Mouse (Mus musculus) heart, embryonic 13.5 days (tissue): ENCODE data around the gene Ccdc148. TPM values are rescaled to one million over a fixed set of nuclear protein-coding genes. Genes with fewer than 3 reads are reported as not detected.

Source experiments
- ATAC-seq: fragments of 200-750 bp; cut with Nextera tagmentation; 2 replicates; pipeline ENCODE4 v1.8.0; 2017; ENCODE audit warnings: moderate TSS enrichment; ENCODE audit not compliant: insufficient number of reproducible peaks, low FRiP score, low TSS enrichment; ENCODE audit errors: extremely low read depth
- H3K27ac ChIP-seq: fragments of 300-500 bp; sonication (generic); replicated peaks from 2 replicates; pipeline ENCODE4 v1.5.1; 2015; ENCODE audit warnings: moderate library complexity, mild to moderate bottlenecking, inconsistent platforms
- H3K27me3 ChIP-seq: fragments of 300-500 bp; sonication (generic); replicated peaks from 2 replicates; pipeline ENCODE4 v1.6.1; 2015; ENCODE audit warnings: mild to moderate bottlenecking, inconsistent platforms
- H3K36me3 ChIP-seq: fragments of 300-500 bp; sonication (generic); 2 replicates; pipeline ENCODE4 v1.6.1; 2015; ENCODE audit warnings: mild to moderate bottlenecking, inconsistent platforms
- H3K4me1 ChIP-seq: fragments of 300-500 bp; sonication (generic); 2 replicates; pipeline ENCODE4 v1.6.1; 2015; ENCODE audit warnings: inconsistent platforms
- H3K4me2 ChIP-seq: fragments of 300-500 bp; sonication (generic); 2 replicates; pipeline ENCODE4 v1.6.1; 2015; ENCODE audit warnings: inconsistent platforms, mild to moderate bottlenecking, moderate library complexity
- H3K4me3 ChIP-seq: fragments of 300-500 bp; sonication (generic); 2 replicates; pipeline ENCODE4 v1.5.1; 2015; ENCODE audit warnings: moderate library complexity, mild to moderate bottlenecking, inconsistent platforms
- H3K9ac ChIP-seq: fragments of 300-500 bp; sonication (generic); 2 replicates; pipeline ENCODE4 v1.6.1; 2015; ENCODE audit warnings: inconsistent platforms, mild to moderate bottlenecking, moderate library complexity
- H3K9me3 ChIP-seq: fragments of 300-500 bp; sonication (generic); 2 replicates; pipeline ENCODE4 v1.6.1; 2016; ENCODE audit warnings: inconsistent platforms
- WGBS: fragments of 180-500 bp; shearing (Covaris S2); methylation state at CpG from one replicate; pipeline ENCODE4 v1.1.7; 2015; ENCODE audit warnings: mixed read lengths; 5-methylcytosine and 5-hydroxymethylcytosine counted together
- polyA plus RNA-seq: library from polyadenylated mRNA; unstranded; fragments of >200 nt; fragmentation: Nextera tagmentation; extraction: Ambion mirVana; gene quantifications from 2 replicates; pipeline ENCODE4 v1.2.1, GENCODE M21; 2015

Ccdc148 gene
- polyA plus RNA-seq, 1 experiment from 2014 or later = 0.88 TPM

DNA sequence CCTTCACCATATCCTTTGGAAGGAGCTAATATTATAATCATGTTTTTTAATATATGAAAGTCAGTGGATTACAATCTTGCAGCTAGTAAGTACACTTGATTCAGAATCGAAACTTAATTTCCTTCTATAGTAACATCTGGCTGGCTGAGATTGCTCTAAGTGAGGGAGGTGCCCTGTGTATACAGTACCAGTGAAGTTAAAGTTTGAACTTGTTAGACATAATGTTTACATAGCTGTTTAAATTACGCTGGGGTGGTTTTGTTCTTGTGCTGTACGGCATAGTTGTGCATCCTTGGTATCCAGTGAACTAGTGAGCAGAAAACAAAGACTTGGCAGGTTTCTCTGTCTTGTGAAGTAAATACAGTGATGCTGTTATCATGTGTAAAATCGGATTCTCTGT lies 18.5 kb upstream of the Ccdc148 start:
- H3K9me3 ChIP-seq = no peaks in the 10 kb centered on the region
- ATAC-seq = no peak

DNA sequence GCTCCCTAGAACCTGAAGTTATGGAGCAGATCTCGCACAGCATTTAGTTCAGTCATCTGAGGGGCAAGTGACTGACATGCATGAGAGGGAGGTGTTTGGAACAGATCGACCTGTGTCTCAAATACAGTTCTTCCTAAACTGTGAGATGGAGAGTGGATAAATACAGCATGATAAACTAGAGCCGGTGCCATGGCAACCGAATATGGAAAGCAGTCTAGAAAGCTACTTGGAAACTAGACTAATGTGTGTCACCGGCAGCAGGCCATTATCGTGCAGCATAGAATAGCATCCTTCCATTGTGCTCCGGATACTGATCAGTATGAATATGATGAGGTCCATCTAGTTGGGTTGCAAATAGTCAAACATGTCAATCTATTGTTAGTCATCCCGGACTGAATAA lies 17.7 kb upstream of the Ccdc148 start:
- H3K4me3 ChIP-seq = no peak overlapping the region
- no peaks in the 10 kb centered on the region; the same call in 1 of the 2 replicates for H3K36me3 ChIP-seq
- 86% methylated on average over 8 of the region's 8 CpGs for WGBS
- no peak overlapping the region for H3K9ac ChIP-seq
- no peaks in the 10 kb centered on the region for H3K27me3 ChIP-seq
- H3K4me2 ChIP-seq = no peak overlapping the region
- no peak overlapping the region for H3K27ac ChIP-seq
- no peak for ATAC-seq
- H3K9me3 ChIP-seq = no peaks in the 10 kb centered on the region
- H3K4me1 ChIP-seq = peaks cover 44% of the 10 kb centered on the region

More for the DNA sequence above, 18.5 kb upstream of the Ccdc148 start:
- Histone ChIP-seq H3K36me3 (no peaks in the 10 kb centered on the region; the same call in 1 of the 2 replicates), H3K4me3 (no peak overlapping the region), H3K27ac (no peak overlapping the region), H3K27me3 (no peaks in the 10 kb centered on the region), H3K4me2 (no peak overlapping the region), H3K9ac (no peak overlapping the region), H3K4me1 (peaks cover 41% of the 10 kb centered on the region)
- 64% methylated on average over 4 of the region's 4 CpGs for WGBS

- Histone ChIP-seq H3K9ac (no peak overlapping the region), H3K9me3 (no peaks in the 10 kb centered on the region), H3K27me3 (no peaks in the 10 kb centered on the region), H3K27ac (no peak overlapping the region), H3K36me3 (no peaks in the 10 kb centered on the region; the same call in 1 of the 2 replicates), H3K4me3 (no peak overlapping the region), H3K4me2 (no peak overlapping the region), H3K4me1 (peaks cover 55% of the 10 kb centered on the region)
- no peak for ATAC-seq
- 87% methylated on average over 6 of the region's 6 CpGs for WGBS
Measured at GRCm38 (mm10) chr2:59175926-59176325, 15.4 kb upstream of the Ccdc148 start.

DNA sequence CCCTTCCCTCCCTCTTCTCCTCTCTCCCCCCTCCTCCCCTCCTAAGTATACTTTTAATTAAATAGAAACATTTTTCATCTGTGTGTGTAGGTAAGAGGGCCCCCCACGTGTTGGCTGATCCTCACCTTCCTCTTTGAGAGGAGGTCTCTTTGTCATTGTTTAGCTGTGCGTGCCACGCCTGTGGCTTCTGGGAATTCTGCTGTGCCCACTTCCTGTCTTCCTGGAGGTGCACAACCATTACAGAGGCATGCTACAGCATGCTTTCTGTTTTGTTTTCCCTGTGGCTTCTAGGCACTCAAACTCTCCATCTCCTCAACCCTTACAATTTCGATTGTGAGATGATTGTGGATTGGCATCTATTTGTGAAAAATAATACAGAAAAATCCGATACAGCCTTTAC lies 11.1 kb upstream of the Ccdc148 start:
- Histone ChIP-seq H3K9me3 (no peaks in the 10 kb centered on the region), H3K27ac (no peak overlapping the region), H3K4me2 (no peak overlapping the region), H3K27me3 (no peaks in the 10 kb centered on the region), H3K36me3 (no peaks in the 10 kb centered on the region; the same call in 1 of the 2 replicates), H3K4me1 (peaks cover 59% of the 10 kb centered on the region), H3K9ac (no peak overlapping the region), H3K4me3 (no peak overlapping the region)
- 62% methylated on average over 5 of the region's 5 CpGs for WGBS
- no peak for ATAC-seq

- Histone ChIP-seq H3K9me3 (no peaks in the 10 kb centered on the region), H3K36me3 (no peaks in the 10 kb centered on the region; the same call in 1 of the 2 replicates), H3K27me3 (no peaks in the 10 kb centered on the region), H3K4me1 (peaks cover 61% of the 10 kb centered on the region), H3K4me3 (no peak overlapping the region), H3K4me2 (no peak overlapping the region), H3K9ac (no peak overlapping the region), H3K27ac (no peak overlapping the region)
- ATAC-seq = no peak
- 88% methylated on average over 5 of the region's 5 CpGs for WGBS
Measured at GRCm38 (mm10) chr2:59170593-59170992, 10.1 kb upstream of the Ccdc148 start.

DNA sequence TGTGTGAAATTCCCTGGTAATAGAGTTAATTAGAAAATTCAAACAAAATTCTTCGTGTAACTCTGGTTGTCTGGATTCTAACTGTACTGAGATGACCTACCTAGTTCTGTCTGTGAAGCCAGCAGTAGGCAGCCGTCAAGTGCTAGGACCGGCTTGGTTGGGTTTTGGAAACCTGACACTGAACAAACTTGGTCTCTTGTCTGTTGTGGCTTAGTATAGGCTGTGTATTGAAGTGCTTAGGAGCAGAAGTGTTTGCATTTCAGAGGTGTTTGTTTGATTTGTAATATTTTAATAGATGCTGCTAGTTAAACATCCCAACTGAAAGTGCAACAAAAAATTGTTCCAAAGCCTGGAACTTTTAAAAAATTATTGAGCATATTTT lies 9.7 kb upstream of the Ccdc148 start:
- Histone ChIP-seq H3K27ac (no peak overlapping the region), H3K9me3 (no peaks in the 10 kb centered on the region), H3K4me2 (no peak overlapping the region), H3K4me1 (peaks cover 61% of the 10 kb centered on the region), H3K9ac (no peak overlapping the region), H3K36me3 (no peaks in the 10 kb centered on the region; the same call in 1 of the 2 replicates), H3K4me3 (no peak overlapping the region), H3K27me3 (no peaks in the 10 kb centered on the region)
- 63% methylated on average over 3 of the region's 3 CpGs for WGBS
- no peak for ATAC-seq

DNA sequence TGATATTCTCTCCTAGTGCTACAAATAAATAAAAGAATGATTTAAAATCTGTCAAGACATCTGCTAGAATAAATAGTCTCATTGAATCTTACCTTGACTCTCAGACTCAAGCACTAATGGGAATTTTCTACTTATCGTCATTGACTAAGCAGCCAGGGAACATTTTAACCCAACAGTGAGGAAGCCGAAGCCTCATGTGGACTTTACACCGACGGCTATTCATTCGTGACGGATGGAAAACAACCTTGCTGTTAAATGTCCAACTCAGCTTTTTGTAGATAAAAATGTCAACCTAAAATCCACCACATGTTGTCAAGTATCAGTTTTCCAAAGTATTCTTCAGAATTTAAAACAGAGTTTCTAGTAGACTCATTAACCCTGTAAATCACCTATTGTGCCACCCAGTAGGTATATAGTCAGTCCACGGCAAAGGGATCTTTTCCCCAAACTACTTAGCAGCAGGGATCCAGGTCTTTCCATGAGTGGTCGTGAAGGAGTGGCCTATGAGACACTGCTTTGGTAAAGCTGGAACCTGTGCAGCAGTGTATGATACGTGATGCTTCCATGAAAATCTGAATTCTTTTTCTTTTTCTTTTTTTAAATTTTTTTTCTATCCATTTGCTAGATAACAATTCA lies 9.2 kb upstream of the Ccdc148 start:
- H3K27ac ChIP-seq = no peak overlapping the region
- H3K4me3 ChIP-seq = no peak overlapping the region
- no peak overlapping the region for H3K9ac ChIP-seq
- WGBS = 52% methylated on average over 9 of the region's 9 CpGs
- H3K27me3 ChIP-seq = no peaks in the 10 kb centered on the region
- H3K36me3 ChIP-seq = no peaks in the 10 kb centered on the region; the same call in 1 of the 2 replicates
- no peaks in the 10 kb centered on the region for H3K9me3 ChIP-seq
- H3K4me1 ChIP-seq = peaks cover 62% of the 10 kb centered on the region
- ATAC-seq = no peak
- no peak overlapping the region for H3K4me2 ChIP-seq

DNA sequence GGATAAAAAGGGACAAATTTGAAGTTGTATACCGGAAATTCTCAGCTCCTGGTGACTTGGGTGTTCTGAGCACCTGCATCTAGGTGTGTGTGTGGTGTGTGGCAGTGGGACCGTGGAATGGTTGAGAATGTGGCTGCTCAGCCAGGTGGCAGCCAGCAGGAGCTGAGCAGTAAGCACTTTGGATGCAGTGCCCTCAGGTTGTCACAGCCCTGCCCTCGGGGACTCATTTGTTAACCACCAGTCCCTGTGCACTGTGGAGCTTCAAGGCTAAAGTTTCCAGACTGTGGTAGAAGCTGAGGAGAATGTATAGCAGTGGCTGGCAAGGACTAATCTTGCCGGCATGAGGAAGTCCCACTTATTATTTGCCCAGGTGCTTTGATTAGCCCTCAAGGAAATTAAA lies 7.3 kb upstream of the Ccdc148 start:
- ATAC-seq = no peak
- Histone ChIP-seq H3K4me2 (no peak overlapping the region), H3K9ac (no peak overlapping the region), H3K4me3 (no peak overlapping the region), H3K27ac (no peak overlapping the region), H3K9me3 (no peaks in the 10 kb centered on the region), H3K36me3 (no peaks in the 10 kb centered on the region), H3K4me1 (peaks cover 70% of the 10 kb centered on the region), H3K27me3 (no peaks in the 10 kb centered on the region)
- 69% methylated on average over 4 of the region's 4 CpGs for WGBS

DNA sequence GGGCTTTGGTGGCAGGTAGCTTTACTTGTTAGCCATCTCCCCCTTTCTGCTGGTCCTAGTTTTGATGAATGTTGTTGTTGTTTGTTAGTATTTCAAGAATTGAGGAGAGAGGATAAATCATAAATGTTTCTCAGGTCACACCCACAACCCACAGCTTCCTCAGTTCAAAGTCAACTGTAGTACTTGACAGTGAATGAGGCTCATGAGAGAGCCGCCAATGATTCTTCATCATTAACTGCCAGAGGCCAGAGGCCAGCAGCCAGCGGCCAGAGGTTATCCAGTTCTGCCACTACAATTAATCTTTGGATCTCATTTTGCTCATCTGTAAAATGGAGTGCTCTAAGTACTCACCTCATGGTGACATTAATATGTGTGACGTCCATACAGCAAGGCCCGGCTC lies 6.5 kb upstream of the Ccdc148 start:
- Histone ChIP-seq H3K4me1 (peaks cover 72% of the 10 kb centered on the region), H3K36me3 (no peaks in the 10 kb centered on the region), H3K9me3 (no peaks in the 10 kb centered on the region), H3K9ac (no peak overlapping the region), H3K27ac (no peak overlapping the region), H3K27me3 (no peaks in the 10 kb centered on the region), H3K4me2 (no peak overlapping the region), H3K4me3 (no peak overlapping the region)
- 74% methylated on average over 4 of the region's 4 CpGs for WGBS
- no peak for ATAC-seq

- no peak for ATAC-seq
- Histone ChIP-seq H3K4me2 (peak overlapping the region; percentile 81), H3K9me3 (no peaks in the 10 kb centered on the region), H3K4me1 (peaks cover 38% of the 10 kb centered on the region), H3K4me3 (peak overlapping the region; percentile 96), H3K9ac (peak overlapping the region; percentile 97), H3K27me3 (no peaks in the 10 kb centered on the region), H3K27ac (peak overlapping the region; percentile 97), H3K36me3 (no peaks in the 10 kb centered on the region)
- 29% methylated on average over 8 of the region's 8 CpGs for WGBS
Measured at GRCm38 (mm10) chr2:59162285-59162600, 1.8 kb upstream of the Ccdc148 start.

- peak overlapping the region; percentile 96 for H3K4me3 ChIP-seq
Measured at GRCm38 (mm10) chr2:59161441-59162284, 1.2 kb upstream of the Ccdc148 start.

More at GRCm38 (mm10) chr2:59161441-59162284, 1.2 kb upstream of the Ccdc148 start:
- Histone ChIP-seq H3K4me2 (peak overlapping the region; percentile 81), H3K36me3 (no peaks in the 10 kb centered on the region), H3K27ac (peak overlapping the region; percentile 97), H3K4me1 (peaks cover 33% of the 10 kb centered on the region), H3K27me3 (no peaks in the 10 kb centered on the region), H3K9me3 (no peaks in the 10 kb centered on the region), H3K9ac (peak overlapping the region; percentile 97)
- peak; percentile 52; the same call in 1 of the 2 replicates for ATAC-seq
- WGBS = under 1% methylated on average over 73 of the region's 74 CpGs
